Mouse (Mus musculus) heart, embryonic 15.5 days (tissue): Measurements from ENCODE around the gene Cnnm3. TPM values are rescaled to one million over a fixed set of nuclear protein-coding genes. Genes with fewer than 3 reads are reported as not detected.

ENCODE experiments used
- ATAC-seq: fragments of 200-750 bp; cut with Nextera tagmentation; replicated peaks from 2 replicates; pipeline ENCODE4 v1.8.0; 2017; ENCODE audit warnings: low read depth, moderate TSS enrichment; ENCODE audit not compliant: insufficient number of reproducible peaks, insufficient read depth, low FRiP score
- H3K27ac ChIP-seq: fragments of 300-500 bp; sonication (generic); 2 replicates; pipeline ENCODE4 v1.5.1; 2015; ENCODE audit warnings: mild to moderate bottlenecking, inconsistent platforms
- H3K27me3 ChIP-seq: fragments of 300-500 bp; sonication (generic); 2 replicates; pipeline ENCODE4 v1.6.1; 2015; ENCODE audit warnings: inconsistent platforms
- H3K36me3 ChIP-seq: fragments of 300-500 bp; sonication (generic); 2 replicates; pipeline ENCODE4 v1.6.1; 2015; ENCODE audit warnings: mild to moderate bottlenecking, inconsistent platforms
- H3K4me1 ChIP-seq: fragments of 300-500 bp; sonication (generic); replicated peaks from 2 replicates; pipeline ENCODE4 v1.6.1; 2015; ENCODE audit warnings: inconsistent platforms
- H3K4me2 ChIP-seq: fragments of 300-500 bp; sonication (generic); 2 replicates; pipeline ENCODE4 v1.6.1; 2015; ENCODE audit warnings: inconsistent platforms, mild to moderate bottlenecking, moderate library complexity
- H3K4me3 ChIP-seq: fragments of 300-500 bp; sonication (generic); 2 replicates; pipeline ENCODE4 v1.5.1; 2015; ENCODE audit warnings: mild to moderate bottlenecking, inconsistent platforms
- H3K9ac ChIP-seq: fragments of 300-500 bp; sonication (generic); 2 replicates; pipeline ENCODE4 v1.6.1; 2015; ENCODE audit warnings: mild to moderate bottlenecking, inconsistent platforms
- H3K9me3 ChIP-seq: fragments of 300-500 bp; sonication (generic); replicated peaks from 2 replicates; pipeline ENCODE4 v1.6.1; 2016; ENCODE audit warnings: inconsistent platforms
- WGBS: fragments of 180-500 bp; shearing (Covaris S2); methylation state at CpG from one replicate; pipeline ENCODE4 v1.1.7; 2015; ENCODE audit warnings: mixed read lengths; 5-methylcytosine and 5-hydroxymethylcytosine counted together
- polyA plus RNA-seq: library from polyadenylated mRNA; unstranded; fragments of >200 nt; fragmentation: Nextera tagmentation; extraction: Ambion mirVana; gene quantifications from 2 replicates; pipeline ENCODE4 v1.2.1, GENCODE M21; 2015

Cnnm3 gene
- polyA plus RNA-seq, 1 experiment from 2014 or later, result 2.4 TPM

GRCm38 (mm10) chr1:36478343-36478795, 33.3 kb upstream of the Cnnm3 start:
- Histone ChIP-seq H3K4me2 (no peak overlapping the region), H3K4me1 (peaks cover 36% of the 10 kb centered on the region), H3K36me3 (no peaks in the 10 kb centered on the region), H3K27me3 (no peaks in the 10 kb centered on the region), H3K4me3 (no peak overlapping the region), H3K9ac (no peak overlapping the region), H3K9me3 (no peaks in the 10 kb centered on the region), H3K27ac (no peak overlapping the region)
- 53% methylated on average over 2 of the region's 2 CpGs for WGBS
- ATAC-seq, result no peak

- Histone ChIP-seq H3K27ac (no peak overlapping the region), H3K4me2 (no peak overlapping the region), H3K9me3 (no peaks in the 10 kb centered on the region), H3K36me3 (no peaks in the 10 kb centered on the region), H3K4me3 (no peak overlapping the region), H3K4me1 (peaks cover 21% of the 10 kb centered on the region), H3K9ac (no peak overlapping the region), H3K27me3 (no peaks in the 10 kb centered on the region)
- 76% methylated on average over 12 of the region's 12 CpGs for WGBS
- ATAC-seq, result no peak
These were observed 31.5 kb upstream of the Cnnm3 start for GRCm38 (mm10) chr1:36479903-36480899.

GRCm38 (mm10) chr1:36483825-36484224, 27.8 kb upstream of the Cnnm3 start:
- 59% methylated on average over 4 of the region's 4 CpGs for WGBS
- ATAC-seq, result no peak
- Histone ChIP-seq H3K4me1 (peaks cover 3% of the 10 kb centered on the region; the same call in 1 of the 2 replicates), H3K9ac (no peak overlapping the region), H3K27me3 (no peaks in the 10 kb centered on the region), H3K4me3 (no peak overlapping the region), H3K27ac (no peak overlapping the region), H3K9me3 (no peaks in the 10 kb centered on the region), H3K36me3 (no peaks in the 10 kb centered on the region), H3K4me2 (no peak overlapping the region)

GRCm38 (mm10) chr1:36485080-36485479, 26.6 kb upstream of the Cnnm3 start:
- Histone ChIP-seq H3K9me3 (no peaks in the 10 kb centered on the region), H3K27ac (no peak overlapping the region), H3K4me3 (no peak overlapping the region), H3K27me3 (no peaks in the 10 kb centered on the region), H3K9ac (no peak overlapping the region), H3K36me3 (no peaks in the 10 kb centered on the region), H3K4me1 (peaks cover 3% of the 10 kb centered on the region; the same call in 1 of the 2 replicates), H3K4me2 (no peak overlapping the region)
- WGBS, result 52% methylated on average over 7 of the region's 7 CpGs
- no peak for ATAC-seq

- H3K4me1 ChIP-seq, result peaks cover 5% of the 10 kb centered on the region
- no peak for ATAC-seq
- 86% methylated on average over 9 of the region's 9 CpGs for WGBS
- H3K36me3 ChIP-seq, result no peaks in the 10 kb centered on the region
- no peak overlapping the region for H3K27ac ChIP-seq
- no peak overlapping the region for H3K4me3 ChIP-seq
- no peaks in the 10 kb centered on the region for H3K27me3 ChIP-seq
- no peak overlapping the region for H3K9ac ChIP-seq
- H3K9me3 ChIP-seq, result no peaks in the 10 kb centered on the region
- H3K4me2 ChIP-seq, result no peak overlapping the region
These were observed 24.6 kb upstream of the Cnnm3 start for GRCm38 (mm10) chr1:36487111-36487510.

GRCm38 (mm10) chr1:36489661-36490060, 22.0 kb upstream of the Cnnm3 start:
- ATAC-seq, result no peak
- no peaks in the 10 kb centered on the region for H3K36me3 ChIP-seq
- no peaks in the 10 kb centered on the region for H3K9me3 ChIP-seq
- H3K4me2 ChIP-seq, result no peak overlapping the region
- H3K4me3 ChIP-seq, result no peak overlapping the region
- 79% methylated on average over 6 of the region's 6 CpGs for WGBS
- no peak overlapping the region for H3K27ac ChIP-seq
- no peaks in the 10 kb centered on the region for H3K27me3 ChIP-seq
- H3K4me1 ChIP-seq, result peaks cover 13% of the 10 kb centered on the region
- H3K9ac ChIP-seq, result no peak overlapping the region

- WGBS, result 34% methylated on average over 9 of the region's 9 CpGs
- peak; percentile 91 for ATAC-seq
- no peak overlapping the region for H3K4me2 ChIP-seq
These were observed 19.1 kb upstream of the Cnnm3 start for GRCm38 (mm10) chr1:36492416-36493139.

GRCm38 (mm10) chr1:36493299-36493698, 18.4 kb upstream of the Cnnm3 start:
- no peaks in the 10 kb centered on the region for H3K9me3 ChIP-seq
- no peaks in the 10 kb centered on the region for H3K27me3 ChIP-seq
- H3K36me3 ChIP-seq, result no peaks in the 10 kb centered on the region
- WGBS, result 73% methylated on average over 6 of the region's 6 CpGs
- ATAC-seq, result no peak
- H3K4me2 ChIP-seq, result no peak overlapping the region
- no peak overlapping the region for H3K27ac ChIP-seq
- no peak overlapping the region for H3K4me3 ChIP-seq
- no peak overlapping the region for H3K9ac ChIP-seq
- H3K4me1 ChIP-seq, result peaks cover 15% of the 10 kb centered on the region

More at GRCm38 (mm10) chr1:36492416-36493139, 19.1 kb upstream of the Cnnm3 start:
- no peaks in the 10 kb centered on the region for H3K27me3 ChIP-seq
- H3K36me3 ChIP-seq, result no peaks in the 10 kb centered on the region
- no peaks in the 10 kb centered on the region for H3K9me3 ChIP-seq
- peak overlapping the region; percentile 45; the same call in 1 of the 2 replicates for H3K9ac ChIP-seq
- no peak overlapping the region for H3K27ac ChIP-seq
- no peak overlapping the region for H3K4me3 ChIP-seq
- peaks cover 15% of the 10 kb centered on the region for H3K4me1 ChIP-seq

- Histone ChIP-seq H3K27ac (no peak overlapping the region), H3K4me3 (no peak overlapping the region), H3K4me2 (no peak overlapping the region), H3K9ac (no peak overlapping the region), H3K4me1 (peaks cover 15% of the 10 kb centered on the region), H3K27me3 (no peaks in the 10 kb centered on the region), H3K36me3 (no peaks in the 10 kb centered on the region), H3K9me3 (no peaks in the 10 kb centered on the region)
- ATAC-seq, result no peak
- WGBS, result 48% methylated on average over 2 of the region's 2 CpGs
These were observed 14.9 kb upstream of the Cnnm3 start for GRCm38 (mm10) chr1:36496719-36497118.

GRCm38 (mm10) chr1:36497312-36497711, 14.4 kb upstream of the Cnnm3 start:
- no peak overlapping the region for H3K4me2 ChIP-seq
- no peak for ATAC-seq
- H3K4me3 ChIP-seq, result no peak overlapping the region
- H3K9ac ChIP-seq, result no peak overlapping the region
- WGBS, result 78% methylated on average over 2 of the region's 2 CpGs
- no peaks in the 10 kb centered on the region for H3K27me3 ChIP-seq
- H3K36me3 ChIP-seq, result no peaks in the 10 kb centered on the region
- peaks cover 11% of the 10 kb centered on the region for H3K4me1 ChIP-seq
- no peaks in the 10 kb centered on the region for H3K9me3 ChIP-seq
- no peak overlapping the region for H3K27ac ChIP-seq

GRCm38 (mm10) chr1:36501261-36501660, 10.4 kb upstream of the Cnnm3 start:
- Histone ChIP-seq H3K9ac (no peak overlapping the region), H3K27me3 (no peaks in the 10 kb centered on the region), H3K9me3 (no peaks in the 10 kb centered on the region), H3K27ac (no peak overlapping the region), H3K4me3 (no peak overlapping the region), H3K36me3 (no peaks in the 10 kb centered on the region), H3K4me1 (no peaks in the 10 kb centered on the region), H3K4me2 (no peak overlapping the region)
- 7% methylated on average over 3 of the region's 3 CpGs for WGBS
- 0 out of 2 replicates have a peak, but pooled peaks have one; percentile 25 for ATAC-seq
